Mouse (Mus musculus) embryonic facial prominence, embryonic 11.5 days (tissue): ENCODE results near the gene Pcgf3. TPM values are rescaled to one million over a fixed set of nuclear protein-coding genes. Genes with fewer than 3 reads are reported as not detected.

Experiments used
- ATAC-seq: fragments of 200-750 bp; cut with Nextera tagmentation; replicated peaks from 2 replicates; pipeline ENCODE4 v1.8.0; 2017; ENCODE audit warnings: low read depth; ENCODE audit not compliant: insufficient number of reproducible peaks, low FRiP score, low TSS enrichment
- DNase-seq: peaks from one replicate; pipeline ENCODE4 v3.0.0-alpha.2; 2015; ENCODE audit warnings: low spot score
- H3K27ac ChIP-seq: fragments of 300-500 bp; sonication (generic); replicated peaks from 2 replicates; pipeline ENCODE4 v1.5.1; 2014; ENCODE audit warnings: mild to moderate bottlenecking, low read depth, low read length, control low read depth
- H3K27me3 ChIP-seq: fragments of 300-500 bp; sonication (generic); 2 replicates; pipeline ENCODE4 v1.6.1; 2014; ENCODE audit warnings: mild to moderate bottlenecking, low read length, moderate library complexity, mixed read lengths; ENCODE audit not compliant: control insufficient read depth, insufficient read depth
- H3K36me3 ChIP-seq: fragments of 300-500 bp; sonication (generic); replicated peaks from 2 replicates; pipeline ENCODE4 v1.6.1; 2014; ENCODE audit warnings: low read depth, mild to moderate bottlenecking, low read length, moderate library complexity, mixed read lengths; ENCODE audit not compliant: control insufficient read depth, insufficient read depth
- H3K4me1 ChIP-seq: fragments of 300-500 bp; sonication (generic); 2 replicates; pipeline ENCODE4 v1.6.1; 2014; ENCODE audit warnings: low read length, mixed read lengths; ENCODE audit not compliant: control insufficient read depth, insufficient read depth
- H3K4me2 ChIP-seq: fragments of 300-500 bp; sonication (generic); 2 replicates; pipeline ENCODE4 v1.6.1; 2014; ENCODE audit warnings: low read depth, mild to moderate bottlenecking, control low read depth, low read length, moderate library complexity
- H3K4me3 ChIP-seq: fragments of 300-500 bp; sonication (generic); 2 replicates; pipeline ENCODE4 v1.5.1; 2014; ENCODE audit warnings: low read depth, low read length, control low read depth
- H3K9ac ChIP-seq: fragments of 300-500 bp; sonication (generic); replicated peaks from 2 replicates; pipeline ENCODE4 v1.6.1; 2014; ENCODE audit warnings: mild to moderate bottlenecking, control low read depth, low read length
- H3K9me3 ChIP-seq: fragments of 300-500 bp; sonication (generic); replicated peaks from 2 replicates; pipeline ENCODE4 v1.6.1; 2016; ENCODE audit warnings: mild to moderate bottlenecking, low read length, inconsistent platforms, mixed read lengths; ENCODE audit not compliant: control insufficient read depth
- WGBS: fragments of 180-500 bp; shearing (Covaris S2); extraction: QIAGEN DNeasy Blood & Tissue Kit; methylation state at CpG from one replicate; pipeline ENCODE4 v1.1.7; 2014; 5-methylcytosine and 5-hydroxymethylcytosine counted together
- polyA plus RNA-seq: library from polyadenylated mRNA; unstranded; fragments of >200 nt; fragmentation: Nextera tagmentation; extraction: Ambion mirVana; gene quantifications from 2 replicates; pipeline ENCODE4 v1.2.1, GENCODE M21; 2014

Gene Pcgf3
- polyA plus RNA-seq, 1 experiment from 2014 or later, result 31.0 TPM

DNA sequence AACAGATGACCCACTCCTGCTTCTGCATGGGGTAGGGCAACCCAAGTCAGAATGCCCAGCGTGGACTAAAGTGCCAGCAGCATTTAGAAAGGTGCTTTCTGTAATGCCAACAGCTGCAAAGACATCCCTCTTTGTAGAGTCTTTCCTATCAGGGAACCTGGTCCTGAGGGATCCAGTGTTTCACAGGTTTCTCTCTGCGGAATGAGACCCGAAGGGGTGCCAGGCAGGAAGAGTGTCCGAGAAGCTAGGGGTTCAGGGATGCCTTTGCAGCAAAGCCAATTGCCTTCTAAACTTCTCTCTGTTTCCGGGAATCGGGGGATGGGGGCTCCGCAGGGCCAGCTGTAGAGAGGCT is 88.1 kb downstream of the Pcgf3 start:
- no peak for ATAC-seq
- Histone ChIP-seq H3K27me3 (peaks cover 13% of the 10 kb centered on the region), H3K9ac (no peak overlapping the region), H3K9me3 (no peaks in the 10 kb centered on the region), H3K4me2 (0 out of 2 replicates have a peak overlapping the region, but pooled peaks have one; percentile 62), H3K27ac (no peak overlapping the region), H3K36me3 (no peaks in the 10 kb centered on the region), H3K4me3 (peak overlapping the region; percentile 23; the same call in 1 of the 2 replicates), H3K4me1 (no peaks in the 10 kb centered on the region)
- DNase-seq, result no peak
- WGBS, result 16% methylated on average over 7 of the region's 7 CpGs

DNA sequence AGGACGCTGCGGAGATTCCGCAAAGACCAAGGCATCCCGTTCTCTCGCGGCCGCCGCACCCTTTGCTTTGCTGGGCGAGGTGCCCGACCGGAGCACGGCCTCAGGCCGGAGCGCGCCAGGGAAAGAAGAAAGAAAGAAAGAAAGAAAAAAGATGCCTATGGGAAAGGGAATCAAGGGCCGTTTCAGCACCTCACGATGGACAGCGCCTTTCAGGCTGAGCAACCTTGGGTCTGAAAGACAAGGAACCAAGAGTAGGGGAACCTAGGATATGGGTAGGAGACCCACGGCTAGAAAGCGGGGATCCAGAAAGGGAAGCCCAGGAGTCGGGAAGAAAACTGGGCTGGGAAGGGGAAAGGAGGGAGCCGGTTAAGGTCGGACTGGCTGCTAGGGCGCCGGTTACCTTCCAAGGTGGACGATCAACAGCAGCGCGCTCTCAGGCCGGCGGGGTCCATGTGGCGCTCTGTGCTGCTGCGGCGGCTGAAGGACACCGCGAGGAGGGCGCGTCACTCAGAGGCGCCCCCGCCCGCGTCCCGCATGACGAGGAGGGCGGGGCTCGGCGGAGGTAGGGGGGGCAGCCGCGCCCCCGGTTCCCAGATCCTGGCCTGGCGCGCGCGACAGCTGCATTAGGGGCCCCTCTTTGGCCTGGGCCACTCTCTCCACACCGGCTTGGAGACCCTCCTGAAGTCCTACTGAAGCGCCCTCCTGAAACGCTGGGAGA is 88.6 kb downstream of the Pcgf3 start, which contains the start of gene Cplx1:
Gene Cplx1, minus strand, starts transcription at position 536 of the 718 bp plus-strand sequence.
- Histone ChIP-seq H3K4me1 (no peaks in the 10 kb centered on the region), H3K36me3 (no peaks in the 10 kb centered on the region), H3K27ac (no peak within 1 kb of the TSS), H3K27me3 (peaks cover 13% of the 10 kb centered on the region), H3K4me2 (peak within 1 kb of the TSS; percentile 62), H3K4me3 (peak within 1 kb of the TSS; percentile 23), H3K9me3 (no peaks in the 10 kb centered on the region), H3K9ac (no peak within 1 kb of the TSS)
- WGBS, result 0% methylated on average over 54 of the region's 56 CpGs
- DNase-seq (peak; percentile 86), ATAC-seq (peak; percentile 72)

DNA sequence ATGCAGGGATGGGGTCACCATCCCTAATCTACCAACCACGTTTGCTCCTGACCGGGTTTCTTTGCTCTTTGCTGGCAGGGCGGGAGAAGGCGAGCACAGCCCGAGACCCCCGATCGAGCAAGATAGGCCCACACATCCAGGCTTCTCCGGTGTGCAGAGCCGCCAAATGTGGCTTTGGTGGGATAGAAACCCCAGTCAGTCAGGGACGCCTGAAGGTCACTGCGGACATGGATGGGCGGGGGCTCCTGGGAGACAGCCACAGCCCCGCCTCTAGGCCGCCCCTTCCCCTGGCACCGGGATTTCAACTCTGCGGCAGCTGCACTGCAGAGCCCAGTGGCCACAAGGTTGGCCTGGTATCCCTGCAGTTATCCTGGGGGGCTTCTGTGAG is 89.2 kb downstream of the Pcgf3 start:
- Histone ChIP-seq H3K9me3 (no peaks in the 10 kb centered on the region), H3K4me3 (peak overlapping the region; percentile 23), H3K4me1 (no peaks in the 10 kb centered on the region), H3K4me2 (peak overlapping the region; percentile 62), H3K36me3 (no peaks in the 10 kb centered on the region), H3K27ac (no peak overlapping the region), H3K9ac (no peak overlapping the region), H3K27me3 (peaks cover 13% of the 10 kb centered on the region)
- WGBS, result 2% methylated on average over 16 of the region's 16 CpGs
- DNase-seq, result peak; percentile 1
- peak; percentile 35 for ATAC-seq

DNA sequence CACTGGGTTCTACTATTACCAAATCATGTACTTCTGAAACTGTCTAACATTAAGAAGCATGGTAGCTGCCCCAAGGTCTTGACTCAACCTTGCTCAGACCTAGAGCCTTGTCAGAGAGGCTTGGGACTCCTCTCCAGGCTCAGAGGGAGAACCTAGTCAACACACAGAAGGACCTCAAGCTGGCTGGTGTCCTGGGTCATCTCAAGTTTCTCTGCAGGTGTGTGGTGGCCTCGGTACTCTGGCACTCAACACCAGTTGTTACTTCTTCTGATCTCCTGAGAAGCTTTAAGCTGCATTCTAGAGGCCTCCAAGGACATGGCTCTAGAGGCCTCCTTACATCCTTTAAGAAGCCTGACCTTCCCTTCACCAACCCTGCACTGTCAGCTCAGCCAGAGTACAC is 93.0 kb downstream of the Pcgf3 start:
- Histone ChIP-seq H3K4me2 (no peak overlapping the region), H3K27me3 (peaks cover 13% of the 10 kb centered on the region), H3K27ac (no peak overlapping the region), H3K36me3 (no peaks in the 10 kb centered on the region), H3K9ac (no peak overlapping the region), H3K9me3 (no peaks in the 10 kb centered on the region), H3K4me1 (no peaks in the 10 kb centered on the region), H3K4me3 (no peak overlapping the region)
- DNase-seq (no peak), ATAC-seq (no peak)
- 55% methylated on average over 1 of the region's 1 CpGs for WGBS

Other genes starting within 250 kb of the Pcgf3 start
- gene Dr1, start 192.3 kb upstream of the Pcgf3 start, polyA plus RNA-seq, result 59.0 and 65.7 TPM in 2 replicates
- gene Pigg, start 148.6 kb upstream of the Pcgf3 start, polyA plus RNA-seq, result 2.1 and 2.7 TPM in 2 replicates
- gene Gm42517, start 93.3 kb upstream of the Pcgf3 start, polyA plus RNA-seq, result not detected in 2 replicates
- 0.22 TPM in 1 of 2 replicates, not detected in the other for gene Pde6b, start 72.8 kb upstream of the Pcgf3 start, polyA plus RNA-seq
- gene Atp5k, start 26.8 kb upstream of the Pcgf3 start, polyA plus RNA-seq, result 397 and 412 TPM in 2 replicates
- gene Mfsd7a, start 12.3 kb upstream of the Pcgf3 start, polyA plus RNA-seq, result 0.11 and 0.15 TPM in 2 replicates
- gene Cplx1, start 88.8 kb downstream of the Pcgf3 start, polyA plus RNA-seq, result 3.5 and 4.6 TPM in 2 replicates
- gene Gak, start 168.5 kb downstream of the Pcgf3 start, polyA plus RNA-seq, result 45.5 and 46.7 TPM in 2 replicates
- 21.0 and 21.9 TPM in 2 replicates for gene Tmem175, start 168.5 kb downstream of the Pcgf3 start, polyA plus RNA-seq
- gene Idua, start 199.1 kb downstream of the Pcgf3 start, polyA plus RNA-seq, result 9.6 and 10.4 TPM in 2 replicates
- 7.1 and 7.4 TPM in 2 replicates for gene Dgkq, start 208.4 kb downstream of the Pcgf3 start, polyA plus RNA-seq
- 0.38 and 0.71 TPM in 2 replicates for gene Slc26a1, start 214.3 kb downstream of the Pcgf3 start, polyA plus RNA-seq
- 21.4 and 22.4 TPM in 2 replicates for gene Fgfrl1, start 231.2 kb downstream of the Pcgf3 start, polyA plus RNA-seq